In genomic region chr4:63221096-63221958, GRCm38 (mm10) we compare ENCODE assay signal across 16 mouse cellular contexts. TPM values are rescaled to one million over a fixed set of nuclear protein-coding genes. Genes with fewer than 3 reads are reported as not detected.
DNase-seq lines count a peak whose midpoint lies in the region; ATAC-seq lines count a peak whose summit lies in the region.
"Had no signal": no experiment of that assay in that cellular context is flagged by ENCODE, and none has a peak within 500 bp of the region (broad histone marks: within the 10 kb centered on the region; RNA-seq: fewer than 3 reads in every experiment).

No protein-coding gene starts in this region.

- no peaks in the 10 kb centered on the region for H3K9me3 ChIP-seq in heart, embryonic 10.5 days
- H3K9me3 ChIP-seq in hindbrain, embryonic 14.5 days (ENCODE audit: control insufficient read depth, low read length) = no peaks in the 10 kb centered on the region
- no peaks in the 10 kb centered on the region for H3K9me3 ChIP-seq in hindbrain, embryonic 12.5 days (replicated peaks)
- H3K9me3 ChIP-seq: forebrain, embryonic 13.5 days; hindbrain, embryonic 10.5 days; midbrain, embryonic 15.5 days; stomach, embryonic 15.5 days had no signal

- H3K4me2 ChIP-seq in hindbrain, embryonic 14.5 days (replicated peaks) = no peak overlapping the region
- no peak overlapping the region for H3K4me2 ChIP-seq in hindbrain, embryonic 12.5 days (replicated peaks)
- H3K4me2 ChIP-seq: forebrain, embryonic 13.5 days; lung, embryonic 14.5 days; midbrain, embryonic 15.5 days; stomach, embryonic 15.5 days had no signal

- H3K9ac ChIP-seq in hindbrain, embryonic 14.5 days = no peak overlapping the region
- H3K9ac ChIP-seq in hindbrain, embryonic 12.5 days = no peak overlapping the region
- H3K9ac ChIP-seq: forebrain, embryonic 13.5 days; lung, embryonic 14.5 days; midbrain, embryonic 15.5 days; stomach, embryonic 15.5 days had no signal

- peaks cover 6% of the 10 kb centered on the region for H3K36me3 ChIP-seq in heart, embryonic 10.5 days
- no peaks in the 10 kb centered on the region for H3K36me3 ChIP-seq in hindbrain, embryonic 14.5 days (replicated peaks; ENCODE audit: control insufficient read depth, insufficient read depth)
- H3K36me3 ChIP-seq in hindbrain, embryonic 12.5 days = no peaks in the 10 kb centered on the region
- H3K36me3 ChIP-seq: midbrain, embryonic 15.5 days had no signal

- H3K4me1 ChIP-seq in heart, embryonic 10.5 days = peaks cover 14% of the 10 kb centered on the region
- peaks cover 3% of the 10 kb centered on the region; the same call in 1 of the 2 replicates for H3K4me1 ChIP-seq in hindbrain, embryonic 14.5 days (replicated peaks; ENCODE audit: control insufficient read depth, insufficient read depth, low read length)
- H3K4me1 ChIP-seq in hindbrain, embryonic 12.5 days = peaks cover 2% of the 10 kb centered on the region

- peaks cover 52% of the 10 kb centered on the region; the same call in 1 of the 2 replicates for H3K27me3 ChIP-seq in heart, embryonic 10.5 days (ENCODE audit: insufficient read depth, poor library complexity, severe bottlenecking)
- peaks cover 7% of the 10 kb centered on the region; the same call in 1 of the 2 replicates for H3K27me3 ChIP-seq in hindbrain, embryonic 14.5 days (ENCODE audit: control insufficient read depth, insufficient read depth, low read length)
- peaks cover 12% of the 10 kb centered on the region for H3K27me3 ChIP-seq in hindbrain, embryonic 12.5 days
- H3K27me3 ChIP-seq: stomach, embryonic 15.5 days had no signal

- peak; percentile 99 for DNase-seq in heart, adult 11 months
- no peak for DNase-seq in heart, embryonic 10.5 days (ENCODE audit: low spot score)
- peak; percentile 59 for DNase-seq in 3T3-L1 (ENCODE audit: low read depth, low spot score)
- peak; percentile 66 for DNase-seq in gastrocnemius, postnatal 10 days
- peak; percentile 75 for DNase-seq in kidney, postnatal 14 days
- DNase-seq in hindbrain, embryonic 14.5 days (ENCODE audit: low spot score) = no peak
- no peak for DNase-seq in frontal cortex, postnatal 25 days (ENCODE audit: low spot score in 2 of 2)
- DNase-seq: embryo, embryonic 11 days; lung, embryonic 14.5 days had no signal

- no peak for ATAC-seq in hindbrain, embryonic 14.5 days (ENCODE audit: low FRiP score)
- no peak for ATAC-seq in hindbrain, embryonic 12.5 days (ENCODE audit: low FRiP score)
- ATAC-seq: forebrain, embryonic 13.5 days; midbrain, embryonic 15.5 days had no signal

- H3K27ac ChIP-seq in heart, embryonic 10.5 days = no peak overlapping the region
- H3K27ac ChIP-seq in hindbrain, embryonic 14.5 days = no peak overlapping the region
- no peak overlapping the region for H3K27ac ChIP-seq in hindbrain, embryonic 12.5 days
- H3K27ac ChIP-seq: forebrain, embryonic 13.5 days; hindbrain, embryonic 10.5 days; midbrain, embryonic 15.5 days; stomach, embryonic 15.5 days had no signal

- 84% methylated on average over 15 of the region's 15 CpGs for WGBS in heart, embryonic 10.5 days
- WGBS in hindbrain, embryonic 14.5 days = 81% methylated on average over 15 of the region's 15 CpGs
- 87% methylated on average over 15 of the region's 15 CpGs for WGBS in hindbrain, embryonic 12.5 days

- H3K4me3 ChIP-seq in heart, embryonic 10.5 days = no peak overlapping the region
- H3K4me3 ChIP-seq in hindbrain, embryonic 14.5 days (replicated peaks; ENCODE audit: low read length) = no peak overlapping the region
- no peak overlapping the region for H3K4me3 ChIP-seq in hindbrain, embryonic 12.5 days
- H3K4me3 ChIP-seq: forebrain, embryonic 13.5 days; hindbrain, embryonic 10.5 days; midbrain, embryonic 15.5 days; stomach, embryonic 15.5 days had no signal

RNA-seq across cellular contexts. Expression of gene Col27a1, which starts 7.5 kb away (rescaled TPM):
- polyA plus RNA-seq in heart, embryonic 10.5 days (2016; fragmentation: Nextera tagmentation; extraction: Ambion mirVana) = 2.3 and 4.3 TPM in 2 replicates
- 1 to 10 TPM; 3.8 to 6.6 TPM for total RNA-seq in gastrocnemius, postnatal 10 days (2021)
- polyA plus RNA-seq in hindbrain, embryonic 14.5 days (2014; fragmentation: Nextera tagmentation; extraction: Ambion mirVana) = 2.0 and 2.6 TPM in 2 replicates
- polyA plus RNA-seq in hindbrain, embryonic 12.5 days (2016; fragmentation: Nextera tagmentation; extraction: Ambion mirVana) = 10.5 and 11.5 TPM in 2 replicates

RNA-seq across cellular contexts. Expression of gene Kif12, which starts 49.4 kb away (rescaled TPM):
- 0.12 and 3.4 TPM in 2 replicates for polyA plus RNA-seq in heart, embryonic 10.5 days (2016; fragmentation: Nextera tagmentation; extraction: Ambion mirVana)
- total RNA-seq in gastrocnemius, postnatal 10 days (2021) = not detected
- polyA plus RNA-seq in hindbrain, embryonic 14.5 days (2014; fragmentation: Nextera tagmentation; extraction: Ambion mirVana) = 0.11 TPM in 1 of 2 replicates, not detected in the other
- 0.27 TPM in 1 of 2 replicates, not detected in the other for polyA plus RNA-seq in hindbrain, embryonic 12.5 days (2016; fragmentation: Nextera tagmentation; extraction: Ambion mirVana)
- total RNA-seq: CH12.LX; layer of hippocampus, postnatal 14 days had no signal
- polyA plus RNA-seq: forebrain, embryonic 13.5 days had no signal

Comparison
In these comparisons a context has a peak if more than half of its experiments do, and no peak if none do; other contexts are left out.
1. DNase-seq: peak in heart, adult 11 months (single experiment), 3T3-L1 (single experiment), gastrocnemius, postnatal 10 days (single experiment) and kidney, postnatal 14 days (single experiment); none in heart, embryonic 10.5 days (single experiment), hindbrain, embryonic 14.5 days (single experiment) and frontal cortex, postnatal 25 days (0 of 2).